Mouse (Mus musculus): ENCODE measurements around the gene Cdk2. TPM values are rescaled to one million over a fixed set of nuclear protein-coding genes. Genes with fewer than 3 reads are reported as not detected.
"Not testable (repeated sequence)": the region's sequence is repeated elsewhere in the genome, so short reads cannot be mapped to it uniquely, and the experiment has no call there.

The Cdk2 gene
- polyA plus RNA-seq, 1 experiment: 4.6 TPM

GRCm38 (mm10) chr10:128743235-128743634 is 38.4 kb upstream of the Cdk2 start:
- TF ChIP-seq POLR2A (IDR thresholded peaks at IDR 0.05; ENCODE audit: extremely low read depth, insufficient read depth, low read length): no peak
- TF ChIP-seq CTCF (IDR thresholded peaks at IDR 0.05; ENCODE audit: extremely low read depth, insufficient read depth, low read length): no peak
- H3K4me3 ChIP-seq (ENCODE audit: insufficient read depth, low read length): peak overlapping the region; percentile 81
- H3K27ac ChIP-seq (ENCODE audit: insufficient read depth, low read length): no peak overlapping the region
- H3K4me1 ChIP-seq (ENCODE audit: control insufficient read depth, insufficient read depth, low read length): peaks cover 3% of the 10 kb centered on the region; the same call in 1 of the 2 replicates

- peaks cover 3% of the 10 kb centered on the region; the same call in 1 of the 2 replicates for H3K4me1 ChIP-seq (ENCODE audit: control insufficient read depth, insufficient read depth, low read length)
- no peak overlapping the region for H3K27ac ChIP-seq (ENCODE audit: insufficient read depth, low read length)
- H3K4me3 ChIP-seq (ENCODE audit: insufficient read depth, low read length): peak overlapping the region; percentile 81; the same call in 1 of the 2 replicates
- TF ChIP-seq CTCF (IDR thresholded peaks at IDR 0.05; ENCODE audit: extremely low read depth, insufficient read depth, low read length) (no peak), POLR2A (IDR thresholded peaks at IDR 0.05; ENCODE audit: extremely low read depth, insufficient read depth, low read length) (no peak)
Measured at GRCm38 (mm10) chr10:128742616-128743015, 37.8 kb upstream of the Cdk2 start.

GRCm38 (mm10) chr10:128740296-128740695 is 35.5 kb upstream of the Cdk2 start:
- no peak overlapping the region for H3K27ac ChIP-seq (ENCODE audit: insufficient read depth, low read length)
- TF ChIP-seq CTCF (IDR thresholded peaks at IDR 0.05; ENCODE audit: extremely low read depth, insufficient read depth, low read length) (no peak), POLR2A (IDR thresholded peaks at IDR 0.05; ENCODE audit: extremely low read depth, insufficient read depth, low read length) (no peak)
- no peak overlapping the region for H3K4me3 ChIP-seq (ENCODE audit: insufficient read depth, low read length)
- peaks cover 3% of the 10 kb centered on the region; the same call in 1 of the 2 replicates for H3K4me1 ChIP-seq (ENCODE audit: control insufficient read depth, insufficient read depth, low read length)

- peak overlapping the region; percentile 44; the same call in 1 of the 2 replicates for H3K4me3 ChIP-seq (ENCODE audit: insufficient read depth, low read length)
- no peak for TF ChIP-seq POLR2A (IDR thresholded peaks at IDR 0.05; ENCODE audit: extremely low read depth, insufficient read depth, low read length)
- TF ChIP-seq CTCF (IDR thresholded peaks at IDR 0.05; ENCODE audit: extremely low read depth, insufficient read depth, low read length): no peak
- no peaks in the 10 kb centered on the region for H3K4me1 ChIP-seq (ENCODE audit: control insufficient read depth, insufficient read depth, low read length)
- H3K27ac ChIP-seq (ENCODE audit: insufficient read depth, low read length): no peak overlapping the region
Measured at GRCm38 (mm10) chr10:128737435-128737834, 32.6 kb upstream of the Cdk2 start.

- no peak overlapping the region for H3K4me3 ChIP-seq (ENCODE audit: insufficient read depth, low read length)
- H3K4me1 ChIP-seq (ENCODE audit: control insufficient read depth, insufficient read depth, low read length): no peaks in the 10 kb centered on the region
- no peak overlapping the region for H3K27ac ChIP-seq (ENCODE audit: insufficient read depth, low read length)
- TF ChIP-seq POLR2A (IDR thresholded peaks at IDR 0.05; ENCODE audit: extremely low read depth, insufficient read depth, low read length) (no peak), CTCF (IDR thresholded peaks at IDR 0.05; ENCODE audit: extremely low read depth, insufficient read depth, low read length) (no peak)
Measured at GRCm38 (mm10) chr10:128731992-128732391, 27.2 kb upstream of the Cdk2 start.

GRCm38 (mm10) chr10:128731002-128731433 is 26.2 kb upstream of the Cdk2 start:
- Histone ChIP-seq H3K4me1 (ENCODE audit: control insufficient read depth, insufficient read depth, low read length) (no peaks in the 10 kb centered on the region), H3K4me3 (ENCODE audit: insufficient read depth, low read length) (no peak overlapping the region), H3K27ac (ENCODE audit: insufficient read depth, low read length) (no peak overlapping the region)
- TF ChIP-seq CTCF (IDR thresholded peaks at IDR 0.05; ENCODE audit: extremely low read depth, insufficient read depth, low read length) (peak; percentile 77), POLR2A (IDR thresholded peaks at IDR 0.05; ENCODE audit: extremely low read depth, insufficient read depth, low read length) (no peak)

GRCm38 (mm10) chr10:128728059-128728458 is 23.2 kb upstream of the Cdk2 start:
- Histone ChIP-seq H3K27ac (ENCODE audit: insufficient read depth, low read length) (no peak overlapping the region), H3K4me1 (ENCODE audit: control insufficient read depth, insufficient read depth, low read length) (no peaks in the 10 kb centered on the region), H3K4me3 (ENCODE audit: insufficient read depth, low read length) (no peak overlapping the region)
- TF ChIP-seq POLR2A (IDR thresholded peaks at IDR 0.05; ENCODE audit: extremely low read depth, insufficient read depth, low read length): no peak
- TF ChIP-seq CTCF (IDR thresholded peaks at IDR 0.05; ENCODE audit: extremely low read depth, insufficient read depth, low read length): no peak

GRCm38 (mm10) chr10:128725466-128725865 is 20.6 kb upstream of the Cdk2 start:
- H3K4me1 ChIP-seq (ENCODE audit: control insufficient read depth, insufficient read depth, low read length); H3K27ac ChIP-seq (ENCODE audit: insufficient read depth, low read length); H3K4me3 ChIP-seq (ENCODE audit: insufficient read depth, low read length): not testable (repeated sequence)

- Histone ChIP-seq H3K27ac (ENCODE audit: insufficient read depth, low read length) (no peak overlapping the region), H3K4me1 (ENCODE audit: control insufficient read depth, insufficient read depth, low read length) (no peaks in the 10 kb centered on the region), H3K4me3 (ENCODE audit: insufficient read depth, low read length) (no peak overlapping the region)
- TF ChIP-seq CTCF (IDR thresholded peaks at IDR 0.05; ENCODE audit: extremely low read depth, insufficient read depth, low read length) (no peak), POLR2A (IDR thresholded peaks at IDR 0.05; ENCODE audit: extremely low read depth, insufficient read depth, low read length) (no peak)
Measured at GRCm38 (mm10) chr10:128715559-128716537, 11.0 kb upstream of the Cdk2 start.

- not testable (repeated sequence) for H3K4me3 ChIP-seq (ENCODE audit: insufficient read depth, low read length); H3K4me1 ChIP-seq (ENCODE audit: control insufficient read depth, insufficient read depth, low read length); H3K27ac ChIP-seq (ENCODE audit: insufficient read depth, low read length)
Measured at GRCm38 (mm10) chr10:128711318-128711717, 6.5 kb upstream of the Cdk2 start.

Data from cortical plate, adult 2 months (tissue).